Mouse (Mus musculus) neutrophil, adult 65 days (primary cell): ENCODE measurements around the gene Yipf4. TPM values are rescaled to one million over a fixed set of nuclear protein-coding genes. Genes with fewer than 3 reads are reported as not detected.

Experiments
- total RNA-seq: library from RNA; stranded (reverse); gene quantifications from 2 replicates; pipeline ENCODE4 v1.2.4, GENCODE M21; 2023

Yipf4 gene
- total RNA-seq, result 58.5 and 73.0 TPM in 2 replicates

GRCm38 (mm10) chr17:74489024-74489900, at the start of gene Yipf4:
TSS of gene Yipf4 (plus strand) at chr17:74489493.

GRCm38 (mm10) chr17:74458711-74459408, 30.4 kb upstream of the Yipf4 start, which contains the start of gene Nlrc4:
TSS of gene Nlrc4 (minus strand) at chr17:74459142.

GRCm38 (mm10) chr17:74527729-74528607, 38.7 kb downstream of the Yipf4 start, which contains the start of gene Birc6:
TSS of gene Birc6 (plus strand) at chr17:74528295.

Other genes starting within 250 kb of the Yipf4 start
- gene Memo1, start 194.0 kb upstream of the Yipf4 start, total RNA-seq, result 25.3 and 33.3 TPM in 2 replicates
- gene Dpy30, start 165.5 kb upstream of the Yipf4 start, total RNA-seq, result 35.4 and 42.8 TPM in 2 replicates
- 18.5 and 22.4 TPM in 2 replicates for gene Spast, start 150.5 kb upstream of the Yipf4 start, total RNA-seq
- 6.2 and 7.0 TPM in 2 replicates for gene Slc30a6, start 93.9 kb upstream of the Yipf4 start, total RNA-seq
- gene Nlrc4, start 30.4 kb upstream of the Yipf4 start, total RNA-seq, result 6.1 and 8.1 TPM in 2 replicates
- 80.0 and 136 TPM in 2 replicates for gene Birc6, start 38.8 kb downstream of the Yipf4 start, total RNA-seq
- gene Ttc27, start 228.2 kb downstream of the Yipf4 start, total RNA-seq, result 7.6 and 8.0 TPM in 2 replicates